Mouse (Mus musculus) hindbrain, postnatal 0 days (tissue): ENCODE results near the gene Adnp. TPM values are rescaled to one million over a fixed set of nuclear protein-coding genes. Genes with fewer than 3 reads are reported as not detected.

Source experiments
- ATAC-seq: fragments of 200-750 bp; cut with Nextera tagmentation; 2 replicates; pipeline ENCODE4 v1.8.0; 2017; ENCODE audit warnings: mild to moderate bottlenecking, moderate TSS enrichment, moderate library complexity
- DNase-seq: peaks from one replicate; pipeline ENCODE4 v3.0.0-alpha.2; 2015; ENCODE audit warnings: low spot score
- H3K27ac ChIP-seq: fragments of 300-500 bp; sonication (generic); 2 replicates; pipeline ENCODE4 v1.5.1; 2014; ENCODE audit warnings: mild to moderate bottlenecking
- H3K27me3 ChIP-seq: fragments of 300-500 bp; sonication (generic); 2 replicates; pipeline ENCODE4 v1.6.1; 2014; ENCODE audit warnings: low read length, mixed read lengths; ENCODE audit not compliant: insufficient read depth
- H3K36me3 ChIP-seq: fragments of 300-500 bp; sonication (generic); 2 replicates; pipeline ENCODE4 v1.6.1; 2014; ENCODE audit warnings: low read length, mixed read lengths; ENCODE audit not compliant: insufficient read depth
- H3K4me1 ChIP-seq: fragments of 300-500 bp; sonication (generic); 2 replicates; pipeline ENCODE4 v1.6.1; 2014; ENCODE audit warnings: antibody characterized with exemption, low read length, mixed read lengths; ENCODE audit not compliant: insufficient read depth
- H3K4me2 ChIP-seq: fragments of 300-500 bp; sonication (generic); 2 replicates; pipeline ENCODE4 v1.6.1; 2014; ENCODE audit warnings: low read depth, mild to moderate bottlenecking, low read length, moderate library complexity, mixed read lengths
- H3K4me3 ChIP-seq: fragments of 300-500 bp; sonication (generic); 2 replicates; pipeline ENCODE4 v1.5.1; 2014; ENCODE audit warnings: low read length
- H3K9ac ChIP-seq: fragments of 300-500 bp; sonication (generic); replicated peaks from 2 replicates; pipeline ENCODE4 v1.6.1; 2014; ENCODE audit warnings: mild to moderate bottlenecking, low read length, moderate library complexity, mixed read lengths
- H3K9me3 ChIP-seq: fragments of 300-500 bp; sonication (generic); 2 replicates; pipeline ENCODE4 v1.6.1; 2016; ENCODE audit warnings: low read length, mixed read lengths
- CTCF ChIP-seq: IDR thresholded peaks from 2 replicates; pipeline ENCODE4 v1.5.1; 2016; ENCODE audit warnings: antibody characterized with exemption, control low read depth, low read depth
- WGBS: fragments of 180-500 bp; shearing (Covaris S2); extraction: QIAGEN DNeasy Blood & Tissue Kit; methylation state at CpG from one replicate; pipeline ENCODE4 v1.1.7; 2014; 5-methylcytosine and 5-hydroxymethylcytosine counted together
- polyA plus RNA-seq: library from polyadenylated mRNA; unstranded; fragments of >200 nt; fragmentation: Nextera tagmentation; extraction: Ambion mirVana; gene quantifications from 2 replicates; pipeline ENCODE4 v1.2.1, GENCODE M21; 2015
- total RNA-seq: library from RNA; depleted of rRNA; stranded (reverse); fragments of >200 nt; gene quantifications from 2 replicates; pipeline ENCODE4 v1.2.3, GENCODE M21; 2014

Gene Adnp
- total and polyA plus RNA-seq, 2 experiments from 2014 or later = 14.1 to 47.1 TPM

DNA sequence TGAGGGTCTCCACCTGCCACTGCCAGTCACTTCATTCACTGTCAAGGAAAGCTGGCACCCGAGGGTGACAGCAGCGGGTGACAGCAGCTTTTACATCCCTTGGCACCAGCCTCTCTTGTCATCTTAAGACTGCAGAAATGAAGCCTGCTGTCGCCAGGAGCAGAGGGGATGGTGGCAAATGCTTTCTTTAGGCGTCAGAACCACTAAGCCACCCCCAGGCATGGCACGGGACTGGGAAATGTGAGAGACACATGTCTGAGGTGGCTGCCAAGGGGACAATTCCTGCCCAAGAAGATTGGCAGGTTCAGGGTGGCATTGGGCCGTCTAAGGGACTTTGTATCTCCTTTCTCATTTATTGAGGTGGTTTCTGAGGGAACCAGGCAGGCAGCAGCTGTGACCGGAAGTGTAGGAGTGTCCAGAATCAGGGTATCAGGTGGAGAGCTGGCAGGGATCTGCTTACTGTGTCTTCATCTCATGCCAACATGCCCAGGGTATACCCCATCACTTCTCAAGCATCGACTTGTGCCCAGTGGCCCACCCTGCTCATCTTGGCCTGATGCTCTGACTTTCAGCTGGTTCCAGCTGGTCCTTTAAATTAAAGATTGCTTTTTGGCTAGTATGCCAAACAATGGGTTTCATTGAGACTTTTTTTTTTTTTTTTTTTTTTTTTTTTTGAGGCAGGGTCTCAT lies 41.4 kb upstream of the Adnp start:
- peak; percentile 79 for DNase-seq
- TF ChIP-seq CTCF = no peak
- Histone ChIP-seq H3K4me3 (no peak overlapping the region), H3K36me3 (no peaks in the 10 kb centered on the region), H3K27ac (peak overlapping the region; percentile 17; the same call in 1 of the 2 replicates), H3K27me3 (no peaks in the 10 kb centered on the region), H3K9me3 (no peaks in the 10 kb centered on the region), H3K4me2 (no peak overlapping the region), H3K9ac (no peak overlapping the region), H3K4me1 (no peaks in the 10 kb centered on the region)
- ATAC-seq = peak; percentile 83
- 44% methylated on average over 8 of the region's 8 CpGs for WGBS

DNA sequence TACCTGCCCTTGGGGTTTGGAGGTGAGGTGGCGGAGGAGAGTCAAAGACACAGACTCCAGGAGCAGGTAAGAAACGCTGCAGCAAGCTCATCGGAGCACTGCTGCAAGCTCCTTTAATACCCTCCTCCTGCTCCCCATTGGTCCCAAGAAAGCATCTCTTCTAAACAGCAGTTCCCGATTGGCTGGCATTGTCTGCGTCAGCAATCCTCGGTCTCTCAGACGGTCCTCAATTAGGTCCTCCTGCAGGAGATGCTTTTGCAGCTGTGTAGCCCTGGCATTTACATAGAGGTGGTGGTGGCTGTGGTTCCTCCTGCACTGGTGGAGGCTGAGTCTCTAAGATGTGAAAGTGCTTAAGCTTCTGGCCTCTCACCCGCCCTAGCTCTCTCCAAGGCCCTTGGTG lies 38.7 kb upstream of the Adnp start:
- ATAC-seq (no peak), DNase-seq (no peak)
- TF ChIP-seq CTCF = no peak
- no peak overlapping the region for H3K9ac ChIP-seq
- H3K9me3 ChIP-seq = no peaks in the 10 kb centered on the region
- no peak overlapping the region for H3K4me3 ChIP-seq
- H3K27ac ChIP-seq = no peak overlapping the region
- H3K4me1 ChIP-seq = no peaks in the 10 kb centered on the region
- H3K27me3 ChIP-seq = no peaks in the 10 kb centered on the region
- H3K36me3 ChIP-seq = no peaks in the 10 kb centered on the region
- 31% methylated on average over 8 of the region's 8 CpGs for WGBS
- H3K4me2 ChIP-seq = no peak overlapping the region

DNA sequence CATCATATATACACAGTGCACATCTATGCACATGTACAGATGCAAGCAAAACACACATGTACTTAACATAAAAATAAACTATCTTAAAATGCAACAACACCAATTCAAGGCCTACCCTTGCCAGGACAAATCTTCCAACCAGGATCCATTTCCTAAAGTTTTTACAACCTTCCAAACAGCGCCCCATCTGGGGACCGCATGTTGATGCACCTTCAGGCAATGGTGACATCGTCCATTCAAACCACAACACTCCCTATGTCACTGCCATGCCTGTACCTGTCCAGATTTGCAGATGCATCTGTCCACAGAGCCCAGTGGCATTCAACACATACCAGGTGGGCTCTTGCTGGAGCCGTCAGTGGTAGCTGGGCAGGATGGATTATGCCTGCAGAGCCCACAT lies 36.4 kb upstream of the Adnp start:
- ATAC-seq = no peak
- no peak overlapping the region for H3K4me3 ChIP-seq
- H3K4me1 ChIP-seq = no peaks in the 10 kb centered on the region
- no peaks in the 10 kb centered on the region for H3K36me3 ChIP-seq
- H3K27ac ChIP-seq = no peak overlapping the region
- no peaks in the 10 kb centered on the region for H3K27me3 ChIP-seq
- H3K9me3 ChIP-seq = peaks cover 4% of the 10 kb centered on the region; the same call in 1 of the 2 replicates
- 75% methylated on average over 4 of the region's 4 CpGs for WGBS
- no peak for TF ChIP-seq CTCF
- H3K9ac ChIP-seq = no peak overlapping the region
- H3K4me2 ChIP-seq = no peak overlapping the region
- DNase-seq = no peak

DNA sequence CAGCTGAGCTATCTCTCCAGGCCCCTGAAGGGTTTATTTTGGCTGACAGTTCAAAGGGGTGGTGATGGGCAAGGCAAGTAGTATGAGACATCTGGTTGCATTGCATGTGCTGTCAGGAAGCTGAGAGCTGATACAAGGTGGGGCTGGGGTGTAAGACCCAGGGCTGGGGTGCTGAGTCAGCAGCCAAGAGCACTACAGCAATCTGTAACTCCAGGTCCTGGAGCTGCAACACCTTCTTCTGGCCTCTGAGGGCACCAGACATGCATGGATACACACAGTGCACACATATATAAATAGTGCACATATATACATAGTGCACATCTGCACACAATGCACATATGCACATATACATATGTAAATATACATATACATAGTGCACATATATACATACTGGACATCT lies 35.9 kb upstream of the Adnp start:
- TF ChIP-seq CTCF = no peak
- no peak overlapping the region for H3K4me3 ChIP-seq
- peaks cover 4% of the 10 kb centered on the region; the same call in 1 of the 2 replicates for H3K9me3 ChIP-seq
- no peak overlapping the region for H3K4me2 ChIP-seq
- no peaks in the 10 kb centered on the region for H3K36me3 ChIP-seq
- no peak overlapping the region for H3K27ac ChIP-seq
- no peak overlapping the region for H3K9ac ChIP-seq
- ATAC-seq (no peak), DNase-seq (no peak)
- no peaks in the 10 kb centered on the region for H3K27me3 ChIP-seq
- no peaks in the 10 kb centered on the region for H3K4me1 ChIP-seq

DNA sequence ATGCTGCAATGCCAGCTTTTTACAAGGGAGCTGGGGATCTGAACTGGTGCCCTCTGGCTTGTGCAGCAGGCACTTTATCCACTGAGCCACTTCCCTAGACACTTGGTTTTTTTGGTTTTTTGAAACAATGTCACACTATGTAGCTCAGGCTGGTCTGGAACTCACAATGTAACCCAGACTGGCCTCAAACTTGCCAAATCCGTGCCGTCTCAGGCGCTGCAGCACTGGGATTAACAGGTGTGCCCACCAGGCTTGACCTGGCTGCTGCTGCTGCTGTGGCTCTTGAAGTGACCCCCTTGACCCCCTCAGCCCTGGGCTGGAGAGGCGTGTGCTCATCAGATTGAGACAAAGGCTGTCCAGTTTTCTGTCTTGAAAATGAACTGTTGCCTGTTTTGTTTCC lies 31.4 kb upstream of the Adnp start:
- Histone ChIP-seq H3K36me3 (no peaks in the 10 kb centered on the region), H3K27me3 (no peaks in the 10 kb centered on the region), H3K4me3 (no peak overlapping the region), H3K4me1 (no peaks in the 10 kb centered on the region), H3K9ac (no peak overlapping the region), H3K4me2 (no peak overlapping the region), H3K27ac (no peak overlapping the region), H3K9me3 (peaks cover 4% of the 10 kb centered on the region; the same call in 1 of the 2 replicates)
- 89% methylated on average over 4 of the region's 4 CpGs for WGBS
- DNase-seq (no peak), ATAC-seq (no peak)
- TF ChIP-seq CTCF = no peak

DNA sequence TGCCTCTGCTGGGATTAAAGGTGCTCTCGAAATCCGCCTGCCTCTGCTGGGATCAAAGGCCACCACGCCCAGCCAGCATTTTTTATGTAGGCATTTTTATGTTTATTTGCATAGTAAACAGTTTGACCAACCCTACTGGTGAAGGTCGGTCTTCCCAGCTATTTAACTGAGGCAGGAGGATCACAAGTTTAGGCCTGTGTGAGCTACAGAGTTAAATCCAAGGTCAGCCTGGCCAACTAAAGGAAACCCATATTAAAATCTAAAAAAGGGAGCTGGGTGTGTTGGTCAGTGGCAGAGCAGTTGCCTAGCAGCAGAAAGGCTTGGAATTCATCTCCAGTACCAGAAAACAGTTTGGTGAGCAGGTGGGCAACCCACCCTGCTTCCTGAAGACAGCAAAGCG lies 26.4 kb upstream of the Adnp start:
- no peak overlapping the region for H3K27ac ChIP-seq
- 93% methylated on average over 5 of the region's 5 CpGs for WGBS
- no peak for ATAC-seq
- no peak overlapping the region for H3K9ac ChIP-seq
- no peak overlapping the region for H3K4me3 ChIP-seq
- no peak for DNase-seq
- H3K27me3 ChIP-seq = no peaks in the 10 kb centered on the region
- TF ChIP-seq CTCF = no peak
- H3K4me1 ChIP-seq = peaks cover 19% of the 10 kb centered on the region
- no peaks in the 10 kb centered on the region for H3K9me3 ChIP-seq
- H3K36me3 ChIP-seq = peaks cover 5% of the 10 kb centered on the region; the same call in 1 of the 2 replicates
- no peak overlapping the region for H3K4me2 ChIP-seq

DNA sequence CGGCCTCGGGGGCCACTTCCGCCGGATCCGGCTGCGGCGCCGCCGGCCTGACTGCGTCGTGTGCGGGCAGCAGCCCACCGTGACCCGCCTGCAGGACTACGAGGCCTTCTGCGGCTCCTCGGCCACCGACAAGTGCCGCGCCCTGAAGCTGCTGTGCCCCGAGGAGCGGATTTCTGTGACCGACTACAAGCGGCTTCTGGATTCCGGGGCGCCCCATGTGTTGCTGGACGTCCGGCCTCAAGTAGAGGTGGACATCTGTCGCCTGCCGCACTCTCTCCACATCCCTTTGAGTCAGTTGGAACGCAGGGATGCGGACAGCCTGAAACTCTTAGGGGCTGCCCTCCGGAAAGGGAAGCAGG lies 24.5 kb upstream of the Adnp start:
- Histone ChIP-seq H3K27me3 (no peaks in the 10 kb centered on the region), H3K9ac (peak overlapping the region; percentile 98; the same call in 1 of the 2 replicates), H3K4me1 (peaks cover 23% of the 10 kb centered on the region), H3K27ac (peak overlapping the region; percentile 98; the same call in 1 of the 2 replicates), H3K36me3 (peaks cover 5% of the 10 kb centered on the region; the same call in 1 of the 2 replicates), H3K9me3 (no peaks in the 10 kb centered on the region), H3K4me3 (peak overlapping the region; percentile 100), H3K4me2 (peak overlapping the region; percentile 95)
- DNase-seq = no peak
- no peak for TF ChIP-seq CTCF
- WGBS = 61% methylated on average over 33 of the region's 33 CpGs
- no peak for ATAC-seq
